Mouse (Mus musculus): ENCODE measurements at regions not wholly inside any gene's neighbourhood (a gene's known extent, or its start where the extent isn't known, plus 50 kb on each side); places are given as distances from the start of the nearest gene placed in this dataset.

GRCm38 (mm10) chr12:52368034-52368433 lies 135.7 kb upstream of the Arhgap5 start:
- H3K9ac ChIP-seq (ENCODE audit: low read depth, low read length), result no peak overlapping the region
- no peak overlapping the region for H3K27ac ChIP-seq (replicated peaks; ENCODE audit: low read depth, low read length)
- no peaks in the 10 kb centered on the region for H3K9me3 ChIP-seq (ENCODE audit: control insufficient read depth, low read length)
- no peak overlapping the region for H3K4me3 ChIP-seq (ENCODE audit: low read depth, low read length)
- peak; percentile 36 for DNase-seq (ENCODE audit: low spot score)
- ATAC-seq (ENCODE audit: low read depth), result no peak
- H3K27me3 ChIP-seq (replicated peaks; ENCODE audit: control insufficient read depth, insufficient read depth, low read length), result no peaks in the 10 kb centered on the region
- peaks cover 8% of the 10 kb centered on the region; the same call in 1 of the 2 replicates for H3K4me1 ChIP-seq (ENCODE audit: control insufficient read depth, insufficient read depth, low read length)
- H3K36me3 ChIP-seq (ENCODE audit: control insufficient read depth, insufficient read depth, low read length), result no peaks in the 10 kb centered on the region
- no peak overlapping the region for H3K4me2 ChIP-seq (ENCODE audit: low read depth, low read length)
- 53% methylated on average over 6 of the region's 6 CpGs for WGBS

- H3K4me1 ChIP-seq (ENCODE audit: control insufficient read depth, insufficient read depth, low read length), result peaks cover 8% of the 10 kb centered on the region; the same call in 1 of the 2 replicates
- H3K4me2 ChIP-seq (ENCODE audit: low read depth, low read length), result no peak overlapping the region
- DNase-seq (ENCODE audit: low spot score), result no peak
- no peaks in the 10 kb centered on the region for H3K36me3 ChIP-seq (ENCODE audit: control insufficient read depth, insufficient read depth, low read length)
- H3K9me3 ChIP-seq (ENCODE audit: control insufficient read depth, low read length), result no peaks in the 10 kb centered on the region
- H3K4me3 ChIP-seq (ENCODE audit: low read depth, low read length), result no peak overlapping the region
- H3K27me3 ChIP-seq (replicated peaks; ENCODE audit: control insufficient read depth, insufficient read depth, low read length), result no peaks in the 10 kb centered on the region
- ATAC-seq (ENCODE audit: low read depth), result no peak
- WGBS, result 48% methylated on average over 4 of the region's 4 CpGs
- H3K9ac ChIP-seq (ENCODE audit: low read depth, low read length), result no peak overlapping the region
- H3K27ac ChIP-seq (replicated peaks; ENCODE audit: low read depth, low read length), result no peak overlapping the region
These were observed 135.3 kb upstream of the Arhgap5 start for GRCm38 (mm10) chr12:52368466-52368865.

- ATAC-seq (ENCODE audit: low read depth), result no peak
These were observed 133.5 kb upstream of the Arhgap5 start for GRCm38 (mm10) chr12:52370153-52370710.

GRCm38 (mm10) chr12:52375116-52375515 lies 128.7 kb upstream of the Arhgap5 start:
- ATAC-seq (ENCODE audit: low read depth), result no peak
- Histone ChIP-seq H3K9ac (ENCODE audit: low read depth, low read length) (no peak overlapping the region), H3K27me3 (replicated peaks; ENCODE audit: control insufficient read depth, insufficient read depth, low read length) (no peaks in the 10 kb centered on the region), H3K9me3 (ENCODE audit: control insufficient read depth, low read length) (no peaks in the 10 kb centered on the region), H3K4me1 (ENCODE audit: control insufficient read depth, insufficient read depth, low read length) (peaks cover 4% of the 10 kb centered on the region), H3K36me3 (ENCODE audit: control insufficient read depth, insufficient read depth, low read length) (no peaks in the 10 kb centered on the region), H3K27ac (replicated peaks; ENCODE audit: low read depth, low read length) (no peak overlapping the region), H3K4me3 (ENCODE audit: low read depth, low read length) (no peak overlapping the region), H3K4me2 (ENCODE audit: low read depth, low read length) (no peak overlapping the region)
- peak; percentile 60 for DNase-seq (ENCODE audit: low spot score)
- WGBS, result 33% methylated on average over 4 of the region's 4 CpGs

More at GRCm38 (mm10) chr12:52370153-52370710, 133.5 kb upstream of the Arhgap5 start:
- no peak overlapping the region for H3K9ac ChIP-seq (ENCODE audit: low read depth, low read length)
- no peak overlapping the region for H3K4me2 ChIP-seq (ENCODE audit: low read depth, low read length)
- H3K27me3 ChIP-seq (replicated peaks; ENCODE audit: control insufficient read depth, insufficient read depth, low read length), result no peaks in the 10 kb centered on the region
- no peak overlapping the region for H3K4me3 ChIP-seq (ENCODE audit: low read depth, low read length)
- H3K4me1 ChIP-seq (ENCODE audit: control insufficient read depth, insufficient read depth, low read length), result peaks cover 8% of the 10 kb centered on the region
- WGBS, result 48% methylated on average over 12 of the region's 12 CpGs
- peak; percentile 20 for DNase-seq (ENCODE audit: low spot score)
- H3K9me3 ChIP-seq (ENCODE audit: control insufficient read depth, low read length), result no peaks in the 10 kb centered on the region
- no peak overlapping the region for H3K27ac ChIP-seq (replicated peaks; ENCODE audit: low read depth, low read length)
- no peaks in the 10 kb centered on the region for H3K36me3 ChIP-seq (ENCODE audit: control insufficient read depth, insufficient read depth, low read length)

- peaks cover 8% of the 10 kb centered on the region for H3K4me1 ChIP-seq (ENCODE audit: control insufficient read depth, insufficient read depth, low read length)
- WGBS, result 82% methylated on average over 10 of the region's 10 CpGs
- no peak for ATAC-seq (ENCODE audit: low read depth)
- no peaks in the 10 kb centered on the region for H3K27me3 ChIP-seq (replicated peaks; ENCODE audit: control insufficient read depth, insufficient read depth, low read length)
- H3K4me3 ChIP-seq (ENCODE audit: low read depth, low read length), result no peak overlapping the region
- H3K27ac ChIP-seq (replicated peaks; ENCODE audit: low read depth, low read length), result no peak overlapping the region
- H3K9ac ChIP-seq (ENCODE audit: low read depth, low read length), result no peak overlapping the region
- no peaks in the 10 kb centered on the region for H3K36me3 ChIP-seq (ENCODE audit: control insufficient read depth, insufficient read depth, low read length)
- no peak for DNase-seq (ENCODE audit: low spot score)
- no peak overlapping the region for H3K4me2 ChIP-seq (ENCODE audit: low read depth, low read length)
- no peaks in the 10 kb centered on the region for H3K9me3 ChIP-seq (ENCODE audit: control insufficient read depth, low read length)
These were observed 126.9 kb upstream of the Arhgap5 start for GRCm38 (mm10) chr12:52376692-52377462.

- 100% methylated on average over 2 of the region's 2 CpGs for WGBS
- Histone ChIP-seq H3K4me2 (ENCODE audit: low read depth, low read length) (no peak overlapping the region), H3K4me3 (ENCODE audit: low read depth, low read length) (no peak overlapping the region), H3K9me3 (ENCODE audit: control insufficient read depth, low read length) (no peaks in the 10 kb centered on the region), H3K9ac (ENCODE audit: low read depth, low read length) (no peak overlapping the region), H3K36me3 (ENCODE audit: control insufficient read depth, insufficient read depth, low read length) (no peaks in the 10 kb centered on the region), H3K27me3 (replicated peaks; ENCODE audit: control insufficient read depth, insufficient read depth, low read length) (no peaks in the 10 kb centered on the region), H3K27ac (replicated peaks; ENCODE audit: low read depth, low read length) (no peak overlapping the region), H3K4me1 (ENCODE audit: control insufficient read depth, insufficient read depth, low read length) (peaks cover 14% of the 10 kb centered on the region)
- ATAC-seq (ENCODE audit: low read depth) (no peak), DNase-seq (ENCODE audit: low spot score) (no peak)
These were observed 126.3 kb upstream of the Arhgap5 start for GRCm38 (mm10) chr12:52377463-52377848.

- Histone ChIP-seq H3K9me3 (ENCODE audit: control insufficient read depth, low read length) (no peaks in the 10 kb centered on the region), H3K4me1 (ENCODE audit: control insufficient read depth, insufficient read depth, low read length) (peaks cover 18% of the 10 kb centered on the region), H3K9ac (ENCODE audit: low read depth, low read length) (no peak overlapping the region), H3K4me2 (ENCODE audit: low read depth, low read length) (no peak overlapping the region), H3K4me3 (ENCODE audit: low read depth, low read length) (no peak overlapping the region), H3K27ac (replicated peaks; ENCODE audit: low read depth, low read length) (no peak overlapping the region), H3K36me3 (ENCODE audit: control insufficient read depth, insufficient read depth, low read length) (no peaks in the 10 kb centered on the region), H3K27me3 (replicated peaks; ENCODE audit: control insufficient read depth, insufficient read depth, low read length) (no peaks in the 10 kb centered on the region)
- WGBS, result 89% methylated on average over 4 of the region's 4 CpGs
- DNase-seq (ENCODE audit: low spot score), result no peak
- no peak for ATAC-seq (ENCODE audit: low read depth)
These were observed 124.5 kb upstream of the Arhgap5 start for GRCm38 (mm10) chr12:52379245-52379644.

- DNase-seq (ENCODE audit: low spot score) (no peak), ATAC-seq (ENCODE audit: low read depth) (peak; percentile 31; the same call in 1 of the 2 replicates)
- Histone ChIP-seq H3K4me1 (ENCODE audit: control insufficient read depth, insufficient read depth, low read length) (peaks cover 18% of the 10 kb centered on the region), H3K9me3 (ENCODE audit: control insufficient read depth, low read length) (no peaks in the 10 kb centered on the region), H3K4me3 (ENCODE audit: low read depth, low read length) (no peak overlapping the region), H3K36me3 (ENCODE audit: control insufficient read depth, insufficient read depth, low read length) (no peaks in the 10 kb centered on the region), H3K4me2 (ENCODE audit: low read depth, low read length) (no peak overlapping the region), H3K9ac (ENCODE audit: low read depth, low read length) (no peak overlapping the region), H3K27ac (replicated peaks; ENCODE audit: low read depth, low read length) (no peak overlapping the region), H3K27me3 (replicated peaks; ENCODE audit: control insufficient read depth, insufficient read depth, low read length) (no peaks in the 10 kb centered on the region)
- WGBS, result 57% methylated on average over 5 of the region's 5 CpGs
These were observed 123.8 kb upstream of the Arhgap5 start for GRCm38 (mm10) chr12:52379960-52380359.

All from embryonic facial prominence, embryonic 14.5 days (tissue).